ENCODE assay signal across 22 mouse cellular contexts in genomic region chrX:135959536-135959935, GRCm38 (mm10). TPM values are rescaled to one million over a fixed set of nuclear protein-coding genes. Genes with fewer than 3 reads are reported as not detected.
DNase-seq lines count a peak whose midpoint lies in the region; ATAC-seq and TF ChIP-seq lines count a peak whose summit lies in the region.
"Had no signal": no experiment of that assay in that cellular context is flagged by ENCODE, and none has a peak within 500 bp of the region (broad histone marks: within the 10 kb centered on the region; RNA-seq: fewer than 3 reads in every experiment).

No protein-coding gene starts in this region.

- H3K36me3 ChIP-seq in heart, embryonic 12.5 days: no peaks in the 10 kb centered on the region
- H3K36me3 ChIP-seq in heart, embryonic 16.5 days (ENCODE audit: control insufficient read depth, insufficient read depth): no peaks in the 10 kb centered on the region
- H3K36me3 ChIP-seq in heart, adult 2 months (ENCODE audit: control insufficient read depth, insufficient read depth, low read length): no peaks in the 10 kb centered on the region
- no peaks in the 10 kb centered on the region for H3K36me3 ChIP-seq in liver, adult 2 months (ENCODE audit: control insufficient read depth, insufficient read depth, low read length)
- H3K36me3 ChIP-seq in liver, postnatal 0 days (replicated peaks; ENCODE audit: insufficient read depth, low read length): no peaks in the 10 kb centered on the region
- H3K36me3 ChIP-seq: embryonic facial prominence, embryonic 12.5 days; forebrain, embryonic 12.5 days; hindbrain, embryonic 12.5 days had no signal

- TF ChIP-seq POLR2A in heart, adult 2 months (IDR thresholded peaks at IDR 0.05; ENCODE audit: insufficient read depth, low read depth, low read length): no peak
- TF ChIP-seq POLR2A in liver, adult 2 months (IDR thresholded peaks at IDR 0.05; ENCODE audit: extremely low read depth, insufficient read depth, low read length): no peak

- 32% methylated on average over 4 of the region's 4 CpGs for WGBS in heart, embryonic 12.5 days
- WGBS in heart, embryonic 16.5 days: 30% methylated on average over 4 of the region's 4 CpGs
- WGBS in heart, adult 2 months: 49% methylated on average over 4 of the region's 4 CpGs
- 46% methylated on average over 4 of the region's 4 CpGs for WGBS in liver, adult 2 months
- WGBS in liver, postnatal 0 days (ENCODE audit: insufficient replicate concordance): 61% methylated on average over 4 of the region's 4 CpGs

- H3K9me3 ChIP-seq in heart, embryonic 12.5 days (replicated peaks): no peaks in the 10 kb centered on the region
- H3K9me3 ChIP-seq in heart, embryonic 16.5 days (replicated peaks; ENCODE audit: control insufficient read depth, low read length): no peaks in the 10 kb centered on the region
- H3K9me3 ChIP-seq in liver, postnatal 0 days (ENCODE audit: low read length): no peaks in the 10 kb centered on the region
- H3K9me3 ChIP-seq: embryonic facial prominence, embryonic 12.5 days; forebrain, embryonic 12.5 days; hindbrain, embryonic 12.5 days had no signal

- DNase-seq in heart, postnatal 25 days (ENCODE audit: low spot score): no peak
- no peak for DNase-seq in heart, adult 2 months
- DNase-seq in liver, adult 2 months (ENCODE audit: extremely low read depth, low read depth, low spot score): peak; percentile 1
- DNase-seq in liver, postnatal 0 days: no peak
- peak; percentile 57 for DNase-seq in yolk sac, embryonic 10.5 days (ENCODE audit: low spot score)
- DNase-seq: adrenal gland, postnatal 14 days; cerebellum, adult 11-12 months; cerebellum, adult 9-10 months; cerebellum, postnatal 25 days; heart, postnatal 36 days; kidney, adult 18-20 months had no signal

- no peak for ATAC-seq in heart, embryonic 12.5 days (ENCODE audit: insufficient number of reproducible peaks, low FRiP score)
- ATAC-seq in heart, embryonic 16.5 days (replicated peaks; ENCODE audit: extremely low read depth, insufficient read depth, low FRiP score): peak; percentile 43; the same call in 1 of the 2 replicates
- ATAC-seq in liver, postnatal 0 days: no peak
- ATAC-seq: activated CD4-positive, CD25-positive, alpha-beta regulatory T cell, adult 4 months; forebrain, embryonic 16.5 days; hindbrain, embryonic 16.5 days; inflammation-experienced regulatory T-cells, adult 6 months; Patski had no signal

- H3K4me2 ChIP-seq in heart, embryonic 12.5 days: no peak overlapping the region
- H3K4me2 ChIP-seq in heart, embryonic 16.5 days (ENCODE audit: low read depth, low read length): no peak overlapping the region
- no peak overlapping the region for H3K4me2 ChIP-seq in liver, postnatal 0 days (ENCODE audit: low read depth, low read length)
- H3K4me2 ChIP-seq: embryonic facial prominence, embryonic 12.5 days; forebrain, embryonic 12.5 days; hindbrain, embryonic 12.5 days had no signal

- 0 out of 2 replicates have a peak, but pooled peaks cover 5% of the 10 kb centered on the region for H3K4me1 ChIP-seq in heart, embryonic 12.5 days (replicated peaks)
- no peaks in the 10 kb centered on the region for H3K4me1 ChIP-seq in heart, embryonic 16.5 days (ENCODE audit: control insufficient read depth, insufficient read depth, low read length)
- no peaks in the 10 kb centered on the region; the same call in 1 of the 2 replicates for H3K4me1 ChIP-seq in heart, adult 2 months (ENCODE audit: control insufficient read depth, insufficient read depth, low read length)
- H3K4me1 ChIP-seq in liver, adult 2 months (ENCODE audit: control insufficient read depth, insufficient read depth, low read length): no peaks in the 10 kb centered on the region
- H3K4me1 ChIP-seq in liver, postnatal 0 days (ENCODE audit: insufficient read depth): no peaks in the 10 kb centered on the region
- H3K4me1 ChIP-seq: embryonic facial prominence, embryonic 12.5 days; hindbrain, embryonic 12.5 days had no signal

- intact Hi-C loops in heart, postnatal 25 days (cut with DNase I): no loop called here
- intact Hi-C loops in heart, adult 2 months (cut with DNase I): no loop called here

- no peak for TF ChIP-seq EP300 in heart, adult 2 months (IDR thresholded peaks at IDR 0.05; ENCODE audit: insufficient read depth, low read depth, low read length)
- no peak for TF ChIP-seq EP300 in liver, postnatal 0 days (IDR thresholded peaks at IDR 0.05; ENCODE audit: low read depth)

- H3K27ac ChIP-seq in heart, embryonic 12.5 days (ENCODE audit: poor library complexity, severe bottlenecking): peak overlapping the region; percentile 70; the same call in 1 of the 2 replicates
- peak overlapping the region; percentile 69 for H3K27ac ChIP-seq in heart, embryonic 16.5 days (ENCODE audit: low read length)
- no peak overlapping the region for H3K27ac ChIP-seq in heart, adult 2 months
- H3K27ac ChIP-seq in liver, adult 2 months (replicated peaks; ENCODE audit: insufficient read depth, low read depth, low read length): no peak overlapping the region
- no peak overlapping the region for H3K27ac ChIP-seq in liver, postnatal 0 days (ENCODE audit: low read depth)
- H3K27ac ChIP-seq: embryonic facial prominence, embryonic 12.5 days; forebrain, embryonic 12.5 days; hindbrain, embryonic 12.5 days had no signal

- TF ChIP-seq CTCF in heart, adult 2 months (IDR thresholded peaks at IDR 0.05): no peak
- no peak for TF ChIP-seq CTCF in liver, adult 2 months (IDR thresholded peaks at IDR 0.05; ENCODE audit: low read depth, low read length)
- no peak for TF ChIP-seq CTCF in liver, postnatal 0 days (IDR thresholded peaks at IDR 0.05; ENCODE audit: low read depth)

- no peak overlapping the region for H3K9ac ChIP-seq in heart, embryonic 12.5 days
- no peak overlapping the region for H3K9ac ChIP-seq in heart, embryonic 16.5 days (ENCODE audit: low read length)
- no peak overlapping the region for H3K9ac ChIP-seq in heart, adult 2 months (ENCODE audit: low read depth, low read length)
- H3K9ac ChIP-seq in liver, adult 2 months (ENCODE audit: low read depth, low read length): no peak overlapping the region
- H3K9ac ChIP-seq in liver, postnatal 0 days (replicated peaks): no peak overlapping the region
- H3K9ac ChIP-seq: embryonic facial prominence, embryonic 12.5 days; forebrain, embryonic 12.5 days; hindbrain, embryonic 12.5 days had no signal

- no peak overlapping the region for H3K4me3 ChIP-seq in heart, embryonic 12.5 days
- no peak overlapping the region for H3K4me3 ChIP-seq in heart, embryonic 16.5 days (ENCODE audit: low read length)
- no peak overlapping the region for H3K4me3 ChIP-seq in heart, adult 2 months
- H3K4me3 ChIP-seq in liver, adult 2 months (ENCODE audit: insufficient read depth, low read depth, low read length): no peak overlapping the region
- H3K4me3 ChIP-seq in liver, postnatal 0 days (ENCODE audit: low read depth, low read length): no peak overlapping the region
- H3K4me3 ChIP-seq: embryonic facial prominence, embryonic 12.5 days; forebrain, embryonic 12.5 days; hindbrain, embryonic 12.5 days had no signal

- H3K27me3 ChIP-seq in heart, embryonic 12.5 days (replicated peaks): no peaks in the 10 kb centered on the region
- H3K27me3 ChIP-seq in heart, embryonic 16.5 days (ENCODE audit: control insufficient read depth, insufficient read depth, low read length): no peaks in the 10 kb centered on the region
- H3K27me3 ChIP-seq in heart, adult 2 months (ENCODE audit: control insufficient read depth, insufficient read depth, low read length): no peaks in the 10 kb centered on the region
- H3K27me3 ChIP-seq in liver, adult 2 months (ENCODE audit: control insufficient read depth, insufficient read depth, low read length): no peaks in the 10 kb centered on the region
- H3K27me3 ChIP-seq in liver, postnatal 0 days (ENCODE audit: insufficient read depth, low read length): no peaks in the 10 kb centered on the region
- H3K27me3 ChIP-seq: CH12.LX; embryonic facial prominence, embryonic 12.5 days; forebrain, embryonic 12.5 days; hindbrain, embryonic 12.5 days had no signal

- no peaks in the 10 kb centered on the region for H3K79me2 ChIP-seq in heart, adult 2 months (replicated peaks; ENCODE audit: control insufficient read depth, insufficient read depth, low read length)
- H3K79me2 ChIP-seq in liver, adult 2 months (ENCODE audit: control insufficient read depth, insufficient read depth, low read length): no peaks in the 10 kb centered on the region

RNA-seq across cellular contexts. Expression of gene Arxes2, which starts 34.1 kb away (rescaled TPM):
- 87.1 and 89.7 TPM in 2 replicates for polyA plus RNA-seq in heart, embryonic 12.5 days (2016; fragmentation: Nextera tagmentation; extraction: Ambion mirVana)
- 1 to 10 TPM; 2.0 to 3.0 TPM for total RNA-seq in heart, postnatal 25 days (2021)
- polyA plus RNA-seq in heart, embryonic 16.5 days (2015; fragmentation: Nextera tagmentation; extraction: Ambion mirVana): 51.8 and 62.1 TPM in 2 replicates
- 1 to 10 TPM; 1.4 to 1.6 TPM for total RNA-seq in heart, adult 2 months (2021)
- 3.1 and 3.2 TPM in 2 replicates for polyA plus RNA-seq in heart, adult 2 months (2012; rRNA removed)
- 0.09 and 0.20 TPM in 2 replicates for total RNA-seq in liver, adult 2 months (2014; rRNA removed)
- 0.09 TPM in 1 of 2 replicates, not detected in the other for polyA plus RNA-seq in liver, adult 2 months (2012; rRNA removed)
- polyA plus RNA-seq in liver, postnatal 0 days (2015; fragmentation: Nextera tagmentation; extraction: Ambion mirVana): 16.3 and 16.8 TPM in 2 replicates

Comparison
In these comparisons a context has a peak if more than half of its experiments do, and no peak if none do; other contexts are left out.
1. H3K27ac ChIP-seq: peak in heart, embryonic 12.5 days (single experiment) and heart, embryonic 16.5 days (single experiment); none in heart, adult 2 months (single experiment), liver, adult 2 months (single experiment) and liver, postnatal 0 days (single experiment).
2. DNase-seq: peak in liver, adult 2 months (single experiment) and yolk sac, embryonic 10.5 days (single experiment); none in heart, postnatal 25 days (single experiment), heart, adult 2 months (0 of 2) and liver, postnatal 0 days (single experiment).